Mouse (Mus musculus) CH12.LX (cell line): Measurements from ENCODE around the gene Slc13a1. TPM values are rescaled to one million over a fixed set of nuclear protein-coding genes. Genes with fewer than 3 reads are reported as not detected.

ENCODE experiments used
- DNase-seq: peaks from one replicate; pipeline ENCODE4 v3.0.0-alpha.2; 2013; ENCODE audit errors: extremely low read depth
- H3K27ac ChIP-seq: 2 replicates; pipeline ENCODE4 v1.5.1; 2012; ENCODE audit warnings: low read depth, mild to moderate bottlenecking, control low read depth, moderate library complexity; ENCODE audit not compliant: insufficient read depth
- H3K27me3 ChIP-seq: replicated peaks from 2 replicates; pipeline ENCODE3; 2012; ENCODE audit warnings: inconsistent platforms
- H3K36me3 ChIP-seq, 2 experiments: replicated peaks in 1 of 2; 2 replicates each; pipeline versions ENCODE3 to v1.6.1; 2012; ENCODE audit warnings: inconsistent platforms in 1 of 2, low read length in 1 of 2, mild to moderate bottlenecking in 1 of 2, mixed read lengths in 1 of 2, moderate library complexity in 1 of 2; ENCODE audit not compliant: control insufficient read depth in 1 of 2, insufficient read depth in 1 of 2
- H3K4me1 ChIP-seq, 2 experiments: 2 replicates each; pipeline ENCODE4 v1.6.1; 2012; ENCODE audit warnings: inconsistent platforms in 1 of 2, moderate library complexity in 1 of 2; ENCODE audit not compliant: insufficient read depth in 2 of 2, control insufficient read depth in 1 of 2
- H3K4me2 ChIP-seq: 2 replicates; pipeline ENCODE4 v1.6.1; 2012; ENCODE audit warnings: low read depth, mild to moderate bottlenecking, control low read depth; ENCODE audit not compliant: poor library complexity, insufficient read depth, severe bottlenecking
- H3K4me3 ChIP-seq, 3 experiments: fragments of 150-350 bp in 1 of 3; sonication (generic) in 1 of 3; replicated peaks in 1 of 3; 2 replicates each; pipeline versions ENCODE3 to v1.5.1; 2011 to 2012; ENCODE audit warnings: low read depth in 2 of 3, low read length in 2 of 3, mild to moderate bottlenecking in 2 of 3, moderate library complexity in 2 of 3, control low read depth in 1 of 3, improper control_type of control experiment in 1 of 3, inconsistent platforms in 1 of 3, mixed read lengths in 1 of 3; ENCODE audit not compliant: poor library complexity in 1 of 3
- H3K79me2 ChIP-seq: replicated peaks from 2 replicates; pipeline ENCODE4 v1.6.1; 2012; ENCODE audit warnings: mild to moderate bottlenecking, moderate library complexity; ENCODE audit not compliant: control insufficient read depth, poor library complexity, insufficient read depth, severe bottlenecking; ENCODE audit errors: extremely low read depth
- H3K9ac ChIP-seq: 2 replicates; pipeline ENCODE4 v1.6.1; 2012; ENCODE audit warnings: low read depth, mild to moderate bottlenecking, control low read depth, moderate library complexity; ENCODE audit not compliant: insufficient read depth
- H3K9me3 ChIP-seq: replicated peaks from 2 replicates; pipeline ENCODE3; 2012; ENCODE audit warnings: low read length, inconsistent platforms, mixed read lengths
- CHD1 ChIP-seq: IDR thresholded peaks from 2 replicates; pipeline ENCODE4 v1.6.1; 2012; ENCODE audit warnings: low read depth, low read length, improper control_type of control experiment, inconsistent platforms
- CHD2 ChIP-seq: IDR thresholded peaks from 2 replicates; pipeline ENCODE4 v1.6.1; 2011; ENCODE audit warnings: low read length, improper control_type of control experiment
- E2F4 ChIP-seq: IDR thresholded peaks from 2 replicates; pipeline ENCODE4 v1.6.1; 2011; ENCODE audit warnings: low read depth, low read length, improper control_type of control experiment; ENCODE audit not compliant: insufficient replicate concordance
- ELF1 ChIP-seq: IDR thresholded peaks from 2 replicates; pipeline ENCODE4 v1.6.1; 2014; ENCODE audit warnings: low read depth, mild to moderate bottlenecking, inconsistent platforms, low read length, improper control_type of control experiment
- EP300 ChIP-seq: IDR thresholded peaks from 2 replicates; pipeline ENCODE4 v1.6.1; 2011; ENCODE audit warnings: low read length, improper control_type of control experiment
- IRF4 ChIP-seq: IDR thresholded peaks from 2 replicates; pipeline ENCODE4 v1.6.1; 2014; ENCODE audit warnings: low read depth, mild to moderate bottlenecking, inconsistent platforms, low read length, improper control_type of control experiment
- MAFK ChIP-seq: IDR thresholded peaks from 2 replicates; pipeline ENCODE4 v1.6.1; 2011; ENCODE audit warnings: low read length, improper control_type of control experiment; ENCODE audit not compliant: insufficient replicate concordance
- MEF2A ChIP-seq: IDR thresholded peaks from 2 replicates; pipeline ENCODE4 v1.6.1; 2014; ENCODE audit warnings: low read depth, mild to moderate bottlenecking, inconsistent platforms, low read length, improper control_type of control experiment, borderline replicate concordance
- MXI1 ChIP-seq: IDR thresholded peaks from 2 replicates; pipeline ENCODE4 v1.6.1; 2011; ENCODE audit warnings: mild to moderate bottlenecking, low read depth, low read length, improper control_type of control experiment
- MYC ChIP-seq: IDR thresholded peaks from 2 replicates; pipeline ENCODE4 v1.6.1; 2011; ENCODE audit warnings: low read depth, mild to moderate bottlenecking, improper control_type of control experiment, low read length
- NELFE ChIP-seq: IDR thresholded peaks from 2 replicates; pipeline ENCODE4 v1.6.1; 2011; ENCODE audit warnings: low read depth, low read length, improper control_type of control experiment
- PAX5 ChIP-seq: IDR thresholded peaks from 2 replicates; pipeline ENCODE4 v1.6.1; 2012; ENCODE audit warnings: low read length, inconsistent platforms, mixed read lengths
- RCOR1 ChIP-seq: conservative IDR thresholded peaks from 2 replicates; pipeline ENCODE4 v1.6.1; 2012; ENCODE audit warnings: low read depth, mild to moderate bottlenecking, inconsistent platforms, low read length, improper control_type of control experiment
- TBP ChIP-seq: conservative IDR thresholded peaks from 2 replicates; pipeline ENCODE4 v1.6.1; 2011; ENCODE audit warnings: low read depth, low read length, improper control_type of control experiment
- TCF12 ChIP-seq: IDR thresholded peaks from 2 replicates; pipeline ENCODE4 v1.6.1; 2014; ENCODE audit warnings: low read depth, mild to moderate bottlenecking, inconsistent platforms, low read length, improper control_type of control experiment
- USF2 ChIP-seq: conservative IDR thresholded peaks from 2 replicates; pipeline ENCODE4 v1.6.1; 2011; ENCODE audit warnings: low read depth, low read length, improper control_type of control experiment
- ZC3H11A ChIP-seq: IDR thresholded peaks from 2 replicates; pipeline ENCODE4 v1.6.1; 2012; ENCODE audit warnings: low read depth, mild to moderate bottlenecking, inconsistent platforms, low read length, improper control_type of control experiment
- dilution Hi-C: fragments of 300-500 bp; cut with MboI; formaldehyde crosslinking; loops from 2 replicates; pipeline ENCODE4 v1.14.3; 2020; ENCODE audit warnings: low sequenced_read_pairs; ENCODE audit not compliant: extremely low pct_unique_long_range_greater_than_20kb, extremely low pct_ligation_motif_present
- in situ Hi-C: fragments of 300-500 bp; cut with MboI; formaldehyde crosslinking; loops from 3 replicates; pipeline ENCODE4 v1.14.3; 2019; ENCODE audit warnings: low sequenced_read_pairs, low pct_ligation_motif_present, low pct_unique_long_range_greater_than_20kb, mixed read lengths
- polyA plus RNA-seq: library from polyadenylated mRNA; unstranded; fragments of >175 nt; gene quantifications from 2 replicates; pipeline ENCODE4 v1.2.1, GENCODE M21; 2012; ENCODE audit warnings: low read depth; ENCODE audit not compliant: insufficient read length
- total RNA-seq, 2 experiments: library from RNA; depleted of rRNA; stranded (reverse); fragments of 300-350 nt in 1 of 2; fragments of >200 nt in 1 of 2; gene quantifications; 2 replicates each; pipeline ENCODE4 v1.2.3; 2012 to 2014

Gene Slc13a1
- total and polyA plus RNA-seq, 3 experiments, result not detected

GRCm38 (mm10) chr6:24072804-24073203, 95.1 kb downstream of the Slc13a1 start:
- in situ Hi-C loops (no loop called here), dilution Hi-C loops (no loop called here)
- H3K9me3 ChIP-seq, result no peaks in the 10 kb centered on the region
- no peaks in the 10 kb centered on the region for H3K27me3 ChIP-seq
- H3K4me2 ChIP-seq, result no peak overlapping the region
- DNase-seq, result no peak
- TF ChIP-seq ELF1 (no peak), E2F4 (no peak), MYC (no peak), RCOR1 (no peak), IRF4 (no peak), TCF12 (no peak), MXI1 (no peak), USF2 (no peak), CHD2 (no peak), CHD1 (no peak), ZC3H11A (no peak)
- no peaks in the 10 kb centered on the region for H3K36me3 ChIP-seq
- no peaks in the 10 kb centered on the region for H3K79me2 ChIP-seq
- H3K4me1 ChIP-seq, result peaks cover 0 to under 1% of the 10 kb centered on the region in 2 experiments; a peak in 1 of 4 replicates
- no peak overlapping the region for H3K4me3 ChIP-seq
- H3K27ac ChIP-seq, result no peak overlapping the region
- no peak overlapping the region for H3K9ac ChIP-seq

GRCm38 (mm10) chr6:24059754-24060153, 108.1 kb downstream of the Slc13a1 start:
- H3K9me3 ChIP-seq, result no peaks in the 10 kb centered on the region
- H3K27me3 ChIP-seq, result no peaks in the 10 kb centered on the region
- dilution Hi-C loops, result no loop called here
- no peak for DNase-seq
- TF ChIP-seq ELF1 (no peak), NELFE (no peak), TBP (no peak), USF2 (no peak), EP300 (no peak), RCOR1 (no peak)
- H3K4me2 ChIP-seq, result no peak overlapping the region
- no peaks in the 10 kb centered on the region for H3K79me2 ChIP-seq
- in situ Hi-C loops, result no loop called here
- no peak overlapping the region for H3K4me3 ChIP-seq
- H3K4me1 ChIP-seq, result peaks cover 0 to 10% of the 10 kb centered on the region in 2 experiments; a peak in 1 of 4 replicates
- H3K27ac ChIP-seq, result no peak overlapping the region
- H3K9ac ChIP-seq, result no peak overlapping the region
- H3K36me3 ChIP-seq, result no peaks in the 10 kb centered on the region

- Histone ChIP-seq H3K4me3 (no peak overlapping the region), H3K4me2 (no peak overlapping the region), H3K79me2 (no peaks in the 10 kb centered on the region), H3K27me3 (no peaks in the 10 kb centered on the region), H3K27ac (no peak overlapping the region), H3K4me1 (peaks cover 0 to 4% of the 10 kb centered on the region in 2 experiments; a peak in 1 of 4 replicates), H3K9me3 (no peaks in the 10 kb centered on the region), H3K9ac (no peak overlapping the region), H3K36me3 (no peaks in the 10 kb centered on the region)
- TF ChIP-seq TBP, result no peak
- no peak for TF ChIP-seq MEF2A
- TF ChIP-seq ZC3H11A, result no peak
- no peak for TF ChIP-seq MAFK
- TF ChIP-seq PAX5, result no peak
- no peak for DNase-seq
- dilution Hi-C loops, result no loop called here
- in situ Hi-C loops, result no loop called here
Observed at GRCm38 (mm10) chr6:24055086-24055485, 112.8 kb downstream of the Slc13a1 start.
